In the genomic region with DNA sequence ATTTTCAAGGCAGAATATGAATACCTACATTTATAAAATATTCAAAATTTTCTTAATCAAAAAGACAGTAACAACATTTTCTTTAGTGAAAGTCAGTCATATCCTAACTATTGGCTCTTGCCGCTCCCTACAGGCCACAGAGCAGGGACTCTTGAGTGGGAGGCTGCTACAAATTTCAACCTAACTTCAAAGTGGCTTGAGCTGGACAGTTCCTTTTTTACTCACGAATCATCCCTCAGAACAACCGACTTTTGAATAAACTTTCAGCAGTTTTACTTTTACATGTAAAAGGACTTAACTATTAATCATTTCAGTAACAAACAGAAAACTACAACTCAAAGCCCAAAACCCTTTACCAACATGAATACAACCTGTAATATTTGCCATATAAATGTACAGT, we compare ENCODE assay signal across 9 mouse cellular contexts. TPM values are rescaled to one million over a fixed set of nuclear protein-coding genes. Genes with fewer than 3 reads are reported as not detected.
DNase-seq lines count a peak whose midpoint lies in the region; ATAC-seq and TF ChIP-seq lines count a peak whose summit lies in the region.
"Had no signal": no experiment of that assay in that cellular context is flagged by ENCODE, and none has a peak within 500 bp of the region (broad histone marks: within the 10 kb centered on the region; RNA-seq: fewer than 3 reads in every experiment).

No protein-coding gene starts in this region.

- H3K9me3 ChIP-seq in heart, embryonic 12.5 days (replicated peaks), result no peaks in the 10 kb centered on the region
- H3K9me3 ChIP-seq in E14TG2a.4 (ENCODE audit: low read length), result no peaks in the 10 kb centered on the region
- no peaks in the 10 kb centered on the region for H3K9me3 ChIP-seq in forebrain, postnatal 0 days (ENCODE audit: low read length)
- no peaks in the 10 kb centered on the region for H3K9me3 ChIP-seq in liver, postnatal 0 days (ENCODE audit: low read length)

- H3K4me3 ChIP-seq in heart, embryonic 12.5 days, result 0 out of 2 replicates have a peak overlapping the region, but pooled peaks have one; percentile 20
- peak overlapping the region; percentile 93 for H3K4me3 ChIP-seq in E14TG2a.4 (replicated peaks; ENCODE audit: low read length)
- H3K4me3 ChIP-seq in forebrain, postnatal 0 days (ENCODE audit: low read depth, low read length), result peak overlapping the region; percentile 74
- peak overlapping the region; percentile 76 for H3K4me3 ChIP-seq in liver, postnatal 0 days (ENCODE audit: low read depth, low read length)

- H3K27ac ChIP-seq in heart, embryonic 12.5 days (ENCODE audit: poor library complexity, severe bottlenecking), result no peak overlapping the region
- H3K27ac ChIP-seq in forebrain, postnatal 0 days (ENCODE audit: low read depth, low read length), result no peak overlapping the region
- no peak overlapping the region for H3K27ac ChIP-seq in liver, postnatal 0 days (ENCODE audit: low read depth)

- no peak for DNase-seq in heart, adult 11 months
- no peak for DNase-seq in forebrain, postnatal 0 days
- DNase-seq in liver, postnatal 0 days, result no peak
- DNase-seq in left cerebral cortex, adult 18-20 months (ENCODE audit: low spot score in 2 of 2), result no peak
- DNase-seq in frontal cortex, postnatal 25 days (ENCODE audit: low spot score in 2 of 2), result no peak
- no peak for DNase-seq in spleen, adult 12 weeks (ENCODE audit: low spot score)
- DNase-seq: cerebellum, postnatal 36 days had no signal

- peak overlapping the region; percentile 56 for H3K4me2 ChIP-seq in heart, embryonic 12.5 days
- H3K4me2 ChIP-seq in forebrain, postnatal 0 days (ENCODE audit: low read depth), result peak overlapping the region; percentile 69
- peak overlapping the region; percentile 73 for H3K4me2 ChIP-seq in liver, postnatal 0 days (ENCODE audit: low read depth, low read length)

- no peak for ATAC-seq in heart, embryonic 12.5 days (ENCODE audit: insufficient number of reproducible peaks, low FRiP score)
- no peak for ATAC-seq in forebrain, postnatal 0 days
- ATAC-seq in liver, postnatal 0 days, result no peak

- TF ChIP-seq EP300 in liver, postnatal 0 days (IDR thresholded peaks at IDR 0.05; ENCODE audit: low read depth), result no peak

- H3K9ac ChIP-seq in heart, embryonic 12.5 days, result no peak overlapping the region
- H3K9ac ChIP-seq in forebrain, postnatal 0 days, result no peak overlapping the region
- no peak overlapping the region for H3K9ac ChIP-seq in liver, postnatal 0 days (replicated peaks)

- TF ChIP-seq CTCF in E14TG2a.4 (conservative IDR thresholded peaks at IDR 0.05; ENCODE audit: low read length), result no peak
- TF ChIP-seq CTCF in forebrain, postnatal 0 days (IDR thresholded peaks at IDR 0.05; ENCODE audit: low read depth), result no peak
- TF ChIP-seq CTCF in liver, postnatal 0 days (IDR thresholded peaks at IDR 0.05; ENCODE audit: low read depth), result no peak

- 42% methylated on average over 3 of the region's 3 CpGs for WGBS in heart, embryonic 12.5 days
- 63% methylated on average over 3 of the region's 3 CpGs for WGBS in forebrain, postnatal 0 days
- WGBS in liver, postnatal 0 days (ENCODE audit: insufficient replicate concordance), result 21% methylated on average over 3 of the region's 3 CpGs

- H3K36me3 ChIP-seq in heart, embryonic 12.5 days, result peaks cover 16% of the 10 kb centered on the region; the same call in 1 of the 2 replicates
- peaks cover 23% of the 10 kb centered on the region for H3K36me3 ChIP-seq in E14TG2a.4 (ENCODE audit: insufficient read depth, low read length)
- H3K36me3 ChIP-seq in forebrain, postnatal 0 days (ENCODE audit: insufficient read depth), result no peaks in the 10 kb centered on the region
- H3K36me3 ChIP-seq in liver, postnatal 0 days (replicated peaks; ENCODE audit: insufficient read depth, low read length), result peaks cover 10% of the 10 kb centered on the region; the same call in 1 of the 2 replicates

- peaks cover 12% of the 10 kb centered on the region for H3K4me1 ChIP-seq in heart, embryonic 12.5 days (replicated peaks)
- peaks cover 42% of the 10 kb centered on the region for H3K4me1 ChIP-seq in E14TG2a.4 (replicated peaks; ENCODE audit: low read depth, low read length)
- peaks cover 4% of the 10 kb centered on the region; the same call in 1 of the 2 replicates for H3K4me1 ChIP-seq in forebrain, postnatal 0 days (ENCODE audit: insufficient read depth)
- H3K4me1 ChIP-seq in liver, postnatal 0 days (ENCODE audit: insufficient read depth), result peaks cover 16% of the 10 kb centered on the region

- no peaks in the 10 kb centered on the region for H3K27me3 ChIP-seq in heart, embryonic 12.5 days (replicated peaks)
- no peaks in the 10 kb centered on the region for H3K27me3 ChIP-seq in E14TG2a.4 (ENCODE audit: insufficient read depth, low read length)
- no peaks in the 10 kb centered on the region for H3K27me3 ChIP-seq in forebrain, postnatal 0 days (ENCODE audit: insufficient read depth, low read length)
- no peaks in the 10 kb centered on the region for H3K27me3 ChIP-seq in liver, postnatal 0 days (ENCODE audit: insufficient read depth, low read length)

RNA-seq across cellular contexts. Expression of a gene that starts 0.9 kb away (rescaled TPM):
- polyA plus RNA-seq in heart, embryonic 12.5 days (2016; fragmentation: Nextera tagmentation; extraction: Ambion mirVana), result 10.6 and 10.7 TPM in 2 replicates
- 5.8 and 7.7 TPM in 2 replicates for total RNA-seq in forebrain, postnatal 0 days (2014; rRNA removed)
- 5.2 and 6.9 TPM in 2 replicates for polyA plus RNA-seq in forebrain, postnatal 0 days (2015; fragmentation: Nextera tagmentation; extraction: Ambion mirVana)
- polyA plus RNA-seq in liver, postnatal 0 days (2015; fragmentation: Nextera tagmentation; extraction: Ambion mirVana), result 6.8 and 8.2 TPM in 2 replicates
- total RNA-seq in left cerebral cortex, adult 18-20 months (2021), result 10 to 100 TPM; 12.4 to 14.1 TPM

RNA-seq across cellular contexts. Expression of a gene that starts 1.1 kb away (rescaled TPM):
- 6.6 and 7.2 TPM in 2 replicates for polyA plus RNA-seq in heart, embryonic 12.5 days (2016; fragmentation: Nextera tagmentation; extraction: Ambion mirVana)
- 35.5 and 44.5 TPM in 2 replicates for total RNA-seq in forebrain, postnatal 0 days (2014; rRNA removed)
- polyA plus RNA-seq in forebrain, postnatal 0 days (2015; fragmentation: Nextera tagmentation; extraction: Ambion mirVana), result 5.4 and 6.5 TPM in 2 replicates
- polyA plus RNA-seq in liver, postnatal 0 days (2015; fragmentation: Nextera tagmentation; extraction: Ambion mirVana), result 2.9 and 3.2 TPM in 2 replicates
- total RNA-seq in left cerebral cortex, adult 18-20 months (2021), result 10 to 100 TPM; 40.5 to 43.3 TPM

RNA-seq across cellular contexts. Expression of a gene that starts 49.9 kb away (rescaled TPM):
- polyA plus RNA-seq in heart, embryonic 12.5 days (2016; fragmentation: Nextera tagmentation; extraction: Ambion mirVana), result 19.9 TPM in 2 replicates
- total RNA-seq in forebrain, postnatal 0 days (2014; rRNA removed), result 51.5 and 75.0 TPM in 2 replicates
- 36.0 and 39.5 TPM in 2 replicates for polyA plus RNA-seq in forebrain, postnatal 0 days (2015; fragmentation: Nextera tagmentation; extraction: Ambion mirVana)
- polyA plus RNA-seq in liver, postnatal 0 days (2015; fragmentation: Nextera tagmentation; extraction: Ambion mirVana), result 5.6 and 5.9 TPM in 2 replicates
- 10 to 100 TPM; 66.1 to 80.0 TPM for total RNA-seq in left cerebral cortex, adult 18-20 months (2021)

RNA-seq across cellular contexts. Expression of a gene that starts 53.0 kb away (rescaled TPM):
- 3.9 and 6.1 TPM in 2 replicates for polyA plus RNA-seq in heart, embryonic 12.5 days (2016; fragmentation: Nextera tagmentation; extraction: Ambion mirVana)
- 0.62 and 1.8 TPM in 2 replicates for total RNA-seq in forebrain, postnatal 0 days (2014; rRNA removed)
- polyA plus RNA-seq in forebrain, postnatal 0 days (2015; fragmentation: Nextera tagmentation; extraction: Ambion mirVana), result 0.82 and 1.7 TPM in 2 replicates
- polyA plus RNA-seq in liver, postnatal 0 days (2015; fragmentation: Nextera tagmentation; extraction: Ambion mirVana), result 4.7 and 4.9 TPM in 2 replicates
- 1 to 10 TPM; 4.2 TPM for total RNA-seq in left cerebral cortex, adult 18-20 months (2021)

Comparison
In these comparisons a context has a peak if more than half of its experiments do, and no peak if none do; other contexts are left out.
1. H3K4me3 ChIP-seq: peak in every context shown above with its lines; median percentile 93 in E14TG2a.4; 76 in liver, postnatal 0 days; 74 in forebrain, postnatal 0 days; 20 in heart, embryonic 12.5 days.